Mouse (Mus musculus) bone marrow macrophage, adult 2 months (primary cell): ENCODE results near the gene Gm20441. TPM values are rescaled to one million over a fixed set of nuclear protein-coding genes. Genes with fewer than 3 reads are reported as not detected.

Experiments
- H3K27ac ChIP-seq: 2 replicates; pipeline ENCODE4 v1.5.1; 2012; ENCODE audit warnings: low read depth, low read length; ENCODE audit not compliant: insufficient read depth
- H3K4me1 ChIP-seq: 2 replicates; pipeline ENCODE4 v1.6.1; 2012; ENCODE audit warnings: low read length; ENCODE audit not compliant: control insufficient read depth, insufficient read depth
- H3K4me3 ChIP-seq: 2 replicates; pipeline ENCODE4 v1.5.1; 2012; ENCODE audit warnings: mild to moderate bottlenecking, low read length, moderate library complexity; ENCODE audit not compliant: insufficient read depth
- CTCF ChIP-seq: IDR thresholded peaks from 2 replicates; pipeline ENCODE4 v1.5.1; 2012; ENCODE audit warnings: low read depth, mild to moderate bottlenecking, low read length, moderate library complexity
- POLR2A ChIP-seq: IDR thresholded peaks from 2 replicates; pipeline ENCODE4 v1.6.1; 2012; ENCODE audit warnings: mild to moderate bottlenecking, low read depth, low read length, borderline replicate concordance
- polyA plus RNA-seq: library from polyadenylated mRNA; stranded (reverse); fragments of >200 nt; gene quantifications from 2 replicates; pipeline ENCODE4 v1.2.4, GENCODE M21; 2012; ENCODE audit not compliant: missing spikeins, insufficient read depth, insufficient read length

The Gm20441 gene
- polyA plus RNA-seq: not detected in 2 replicates

DNA sequence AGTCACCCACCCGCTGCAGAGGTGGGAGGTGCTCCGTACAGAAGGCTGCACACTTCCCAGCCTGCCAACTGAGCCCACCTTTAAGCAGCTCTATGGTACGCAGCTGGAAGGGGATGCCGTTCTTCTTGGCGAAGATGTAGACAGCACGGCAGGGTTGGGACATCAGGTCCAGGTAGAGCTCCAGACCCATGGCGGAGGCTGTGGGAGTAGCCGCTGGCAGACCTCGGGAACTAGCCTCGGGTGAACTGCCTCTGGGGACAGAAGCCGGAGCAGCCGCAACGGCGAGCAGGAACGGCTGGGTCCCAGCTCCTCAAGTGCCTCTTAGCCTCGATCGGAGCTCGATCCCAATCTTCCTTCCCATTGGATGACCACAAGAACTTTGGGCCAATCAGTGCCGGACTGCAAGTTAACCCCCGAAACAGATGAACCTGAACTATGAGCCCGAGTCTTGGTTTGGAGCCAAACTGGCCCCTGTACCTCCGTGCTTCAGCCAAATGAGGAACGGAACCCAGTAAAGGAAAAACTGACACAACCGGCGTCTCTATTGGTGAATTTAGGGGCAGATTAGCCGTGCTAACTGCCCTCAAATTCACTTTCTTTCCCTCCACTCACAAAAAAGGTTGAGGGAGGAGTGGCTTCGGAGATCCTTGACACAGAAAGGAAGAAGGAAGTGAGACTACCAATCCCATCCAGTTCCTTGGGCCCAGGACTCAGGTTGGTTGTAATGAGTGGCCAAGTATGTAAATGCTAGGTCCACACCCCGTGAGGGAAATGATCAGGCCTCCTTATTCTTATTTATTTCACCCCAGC lies at the start of gene Gm20441, which contains the start of gene Gstt3:
TSS of gene Gm20441 (minus strand) at position 186 of the 810 bp plus-strand sequence.
TSS of gene Gstt3 (minus strand) at position 646 of the 810 bp plus-strand sequence.
- Histone ChIP-seq H3K27ac (peak within 1 kb of the TSS; percentile 69), H3K4me1 (peaks cover 13% of the 10 kb centered on the region), H3K4me3 (peak within 1 kb of the TSS; percentile 75)
- TF ChIP-seq POLR2A (no peak), CTCF (no peak)

GRCm38 (mm10) chr10:75830275-75830670 lies 49.5 kb upstream of the Gm20441 start:
- TF ChIP-seq POLR2A: no peak
- no peak for TF ChIP-seq CTCF
- no peak overlapping the region for H3K4me3 ChIP-seq

DNA sequence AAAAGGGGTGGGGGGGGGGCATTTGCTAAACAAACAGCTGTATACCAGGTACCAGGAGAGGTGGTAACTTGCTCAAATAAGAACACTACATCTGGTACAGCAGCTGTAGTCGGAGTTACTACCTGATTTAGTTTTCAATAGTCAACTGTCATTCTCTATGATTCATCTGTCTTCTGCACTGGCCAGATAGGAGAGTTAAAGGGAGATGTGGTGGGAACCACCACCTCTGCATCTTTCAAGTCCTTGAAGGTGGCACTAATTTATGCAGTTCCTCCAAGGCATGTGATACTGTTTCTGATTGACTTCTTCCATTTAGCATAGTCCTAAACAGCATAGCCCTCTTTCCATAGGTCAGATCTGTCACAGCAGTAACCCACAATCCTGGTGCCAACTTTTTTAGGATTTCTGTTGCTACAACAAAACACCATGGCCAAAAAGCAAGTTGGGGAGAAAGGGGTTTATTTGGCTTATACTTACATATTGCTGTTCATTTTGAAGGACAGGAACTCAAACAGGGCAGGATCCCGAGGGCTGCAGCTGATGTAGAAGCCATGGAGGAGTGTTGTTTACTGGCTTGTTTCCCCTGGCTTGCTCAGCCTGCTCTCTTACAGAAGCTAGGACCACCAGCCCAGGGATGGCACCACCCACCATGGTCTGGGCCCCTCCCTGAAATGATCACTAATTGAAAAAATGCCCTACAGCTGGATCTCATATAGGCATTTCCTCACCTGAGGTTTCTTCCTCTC lies 48.9 kb upstream of the Gm20441 start:
- Histone ChIP-seq H3K4me1 (peaks cover 36% of the 10 kb centered on the region), H3K4me3 (no peak overlapping the region), H3K27ac (no peak overlapping the region)
- no peak for TF ChIP-seq POLR2A
- no peak for TF ChIP-seq CTCF

More at GRCm38 (mm10) chr10:75830275-75830670, 49.5 kb upstream of the Gm20441 start:
- peaks cover 36% of the 10 kb centered on the region for H3K4me1 ChIP-seq
- no peak overlapping the region for H3K27ac ChIP-seq

DNA sequence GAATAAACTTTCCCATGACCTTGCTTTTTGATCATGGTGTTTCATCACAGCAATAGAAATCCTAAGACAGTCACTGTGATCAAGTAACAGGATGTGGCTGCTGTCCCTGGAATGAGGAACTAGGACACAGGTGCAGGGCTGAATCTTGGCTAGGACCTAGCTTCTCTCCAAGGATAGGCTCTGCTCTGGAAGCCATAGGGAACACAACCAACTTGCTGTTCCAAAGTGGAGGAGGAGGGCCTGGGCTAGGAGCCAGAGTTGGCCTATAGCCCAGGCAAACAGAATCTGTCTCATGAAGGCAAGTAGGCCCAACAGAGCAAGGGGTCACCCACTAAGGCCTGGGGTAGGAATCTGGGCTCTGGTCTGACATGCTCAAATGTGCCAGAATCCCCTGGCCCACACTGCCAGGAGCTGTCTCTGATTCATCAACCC lies 47.8 kb upstream of the Gm20441 start:
- no peak overlapping the region for H3K27ac ChIP-seq
- TF ChIP-seq POLR2A (no peak), CTCF (no peak)
- H3K4me1 ChIP-seq: peaks cover 36% of the 10 kb centered on the region
- H3K4me3 ChIP-seq: no peak overlapping the region

DNA sequence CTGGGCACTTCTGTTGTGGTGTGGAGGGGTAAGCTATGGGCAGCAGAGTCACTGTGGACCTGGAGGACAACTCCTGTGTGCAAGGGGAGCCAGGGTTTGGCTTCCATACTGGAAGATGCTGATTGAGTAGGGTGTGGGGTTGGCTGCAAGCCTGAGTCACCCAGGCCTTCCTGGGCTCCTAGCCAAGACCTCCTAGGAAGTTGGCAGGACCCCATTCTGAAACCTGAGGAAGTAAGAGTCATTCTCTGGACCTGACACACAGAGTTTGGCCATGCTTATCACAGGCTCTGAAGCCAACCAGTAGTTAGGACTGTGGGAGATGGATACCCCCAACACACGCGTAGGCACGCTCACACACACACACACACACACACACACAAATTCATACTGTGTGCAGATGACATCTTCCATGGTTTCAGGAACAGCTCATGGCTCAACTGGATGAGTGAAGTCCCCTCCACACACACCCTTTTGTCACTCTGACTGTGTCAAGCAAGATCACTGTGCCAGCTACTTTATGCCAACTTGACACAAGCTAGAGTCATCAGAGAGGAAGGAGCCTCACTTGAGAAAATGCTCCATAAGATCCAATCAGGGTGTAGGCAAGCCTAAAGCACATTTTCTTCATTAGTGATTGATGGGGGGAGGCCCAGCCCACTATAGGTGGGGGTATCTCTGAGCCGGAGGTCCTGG lies 47.1 kb upstream of the Gm20441 start:
- Histone ChIP-seq H3K4me1 (peaks cover 36% of the 10 kb centered on the region), H3K27ac (no peak overlapping the region; the same call in 1 of the 2 replicates), H3K4me3 (no peak overlapping the region)
- TF ChIP-seq POLR2A (no peak), CTCF (no peak)

GRCm38 (mm10) chr10:75824530-75824929 lies 43.8 kb upstream of the Gm20441 start:
- Histone ChIP-seq H3K4me1 (peaks cover 25% of the 10 kb centered on the region), H3K27ac (no peak overlapping the region), H3K4me3 (no peak overlapping the region)
- TF ChIP-seq CTCF (no peak), POLR2A (no peak)

DNA sequence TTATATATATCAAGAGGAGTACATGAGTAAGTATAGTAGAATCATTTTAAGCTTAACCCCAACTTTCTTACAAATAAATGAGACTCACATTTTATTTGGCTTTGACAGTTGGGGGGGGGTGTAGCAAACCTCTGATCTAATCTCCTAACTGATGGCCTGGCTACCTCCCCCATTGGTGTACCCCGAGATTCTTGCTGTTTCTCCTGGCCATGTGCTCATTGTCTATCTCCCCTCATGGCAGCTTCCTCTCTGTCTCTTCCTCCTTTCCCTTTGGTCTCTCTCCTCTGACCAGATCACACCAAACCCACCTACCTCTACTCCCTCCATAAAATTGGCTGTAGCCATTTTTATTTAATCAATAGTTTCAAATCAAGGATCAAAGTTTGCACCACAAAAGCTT lies 43.0 kb upstream of the Gm20441 start:
- TF ChIP-seq CTCF (no peak), POLR2A (no peak)
- H3K27ac ChIP-seq: no peak overlapping the region

DNA sequence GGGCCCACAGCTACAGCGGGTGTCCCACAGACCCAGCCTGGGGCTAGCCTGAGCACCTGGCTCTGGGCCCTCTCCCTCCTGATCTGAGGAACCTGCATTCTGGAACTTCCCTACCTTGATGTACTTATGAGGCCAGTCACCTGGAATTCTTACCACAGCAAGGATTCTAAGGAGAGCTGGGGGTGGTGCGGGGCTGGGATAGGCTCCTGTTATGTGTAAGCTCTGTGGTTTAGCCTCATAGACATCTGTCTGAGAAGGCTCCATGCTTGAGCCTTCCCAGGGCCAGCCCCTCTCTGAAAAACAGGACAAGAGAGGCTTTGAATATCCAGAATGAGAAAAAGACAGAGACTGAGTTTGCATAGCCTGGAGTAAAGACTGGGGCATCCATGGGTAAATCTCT lies 41.7 kb upstream of the Gm20441 start, which contains the start of gene Gstt4:
TSS of gene Gstt4 (minus strand) at position 101 of the 400 bp plus-strand sequence.
- Histone ChIP-seq H3K4me1 (peaks cover 6% of the 10 kb centered on the region), H3K27ac (no peak within 1 kb of the TSS), H3K4me3 (no peak within 1 kb of the TSS)
- TF ChIP-seq POLR2A: no peak
- TF ChIP-seq CTCF: no peak

More for the DNA sequence above, 43.0 kb upstream of the Gm20441 start:
- H3K4me1 ChIP-seq: peaks cover 18% of the 10 kb centered on the region
- no peak overlapping the region for H3K4me3 ChIP-seq

GRCm38 (mm10) chr10:75819882-75820281 lies 39.1 kb upstream of the Gm20441 start:
- Histone ChIP-seq H3K4me1 (no peaks in the 10 kb centered on the region), H3K27ac (no peak overlapping the region), H3K4me3 (no peak overlapping the region)
- TF ChIP-seq CTCF (no peak), POLR2A (no peak)
